Mouse (Mus musculus) bone marrow, adult 2 months (tissue): ENCODE measurements around the gene Kcnd3.

Experiments
- CTCF ChIP-seq: fragments of 200-500 bp; IDR thresholded peaks from 2 replicates; pipeline ENCODE4 v1.5.1; 2011; ENCODE audit warnings: low read length, control low read depth; ENCODE audit not compliant: control insufficient read depth, insufficient read depth
- POLR2A ChIP-seq: fragments of 200-500 bp; IDR thresholded peaks from 2 replicates; pipeline ENCODE4 v1.6.1; 2011; ENCODE audit warnings: low read depth, mild to moderate bottlenecking, control low read depth, low read length, borderline replicate concordance; ENCODE audit not compliant: control insufficient read depth

DNA sequence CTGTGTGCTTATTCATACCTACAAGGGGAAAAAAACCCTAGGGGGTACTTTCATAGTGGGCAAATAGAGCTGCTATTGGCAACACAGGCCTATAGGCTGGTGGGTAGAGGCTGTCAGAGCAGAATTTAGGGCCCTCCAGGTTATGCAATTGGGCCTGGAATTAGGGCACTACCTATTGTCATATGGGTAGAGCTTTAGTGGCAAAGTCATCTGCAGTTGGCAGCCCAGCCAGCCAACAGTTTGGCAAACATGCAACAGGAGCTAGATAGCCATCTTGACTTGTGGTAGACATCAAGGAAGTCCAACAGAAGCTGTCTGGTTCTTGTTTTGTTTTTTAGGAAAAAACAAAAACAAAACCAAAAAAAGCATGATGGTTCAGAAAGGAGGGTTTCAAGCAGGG, 23.5 kb upstream of the Kcnd3 start:
- TF ChIP-seq POLR2A (no peak), CTCF (no peak)
